Mouse (Mus musculus): ENCODE measurements around the gene Stk19.
"Not testable (repeated sequence)": the region's sequence is repeated elsewhere in the genome, so short reads cannot be mapped to it uniquely, and the experiment has no call there.

Stk19 gene

GRCm38 (mm10) chr17:34840736-34841307 is 4.1 kb upstream of the Stk19 start:
- no peak for DNase-seq (ENCODE audit: low read depth, low spot score)

- DNase-seq (ENCODE audit: low read depth, low spot score) = no peak
Observed at GRCm38 (mm10) chr17:34838785-34839184, 2.0 kb upstream of the Stk19 start.

- no peak for DNase-seq (ENCODE audit: low read depth, low spot score)
Observed at GRCm38 (mm10) chr17:34837464-34838324, 949 bp upstream of the Stk19 start.

DNA sequence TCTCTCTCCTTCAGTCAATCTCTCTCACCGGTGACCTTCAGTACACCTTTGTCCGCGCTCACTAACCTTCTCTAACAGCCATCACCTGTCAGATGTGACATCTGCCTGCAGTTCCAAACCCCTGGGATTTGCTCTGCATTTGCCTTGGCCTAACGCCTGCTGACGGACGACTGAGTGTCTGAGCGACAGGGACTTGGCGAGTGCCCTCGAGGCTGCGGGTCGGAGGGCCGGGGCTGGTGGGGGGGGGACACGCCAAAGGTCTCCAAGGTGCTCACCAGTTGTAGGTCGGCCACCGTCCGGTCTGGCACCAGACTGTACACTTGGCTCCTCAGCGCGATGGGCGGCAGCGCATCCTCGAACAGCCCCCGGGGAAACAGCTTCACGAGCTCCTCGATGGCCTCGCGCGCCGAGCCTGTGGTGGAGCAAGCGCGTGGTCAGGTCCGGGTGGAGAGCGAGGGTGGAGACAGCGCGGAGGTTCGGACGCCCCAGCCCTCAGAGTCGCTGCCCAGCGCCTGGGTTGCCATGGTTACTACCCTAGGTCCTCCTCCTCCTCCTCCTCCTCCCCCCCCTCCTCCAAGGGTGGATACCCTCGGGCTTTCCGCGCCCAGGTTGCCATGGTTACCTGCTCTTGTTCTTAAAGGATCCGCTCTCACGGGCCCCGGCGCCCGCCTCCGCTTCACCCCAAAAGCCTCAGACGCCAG is 440 bp downstream of the Stk19 start:
- no peak for DNase-seq (ENCODE audit: low read depth, low spot score)

GRCm38 (mm10) chr17:34830776-34831175 is 6.0 kb downstream of the Stk19 start:
- not testable (repeated sequence) for DNase-seq (ENCODE audit: low read depth, low spot score)

DNA sequence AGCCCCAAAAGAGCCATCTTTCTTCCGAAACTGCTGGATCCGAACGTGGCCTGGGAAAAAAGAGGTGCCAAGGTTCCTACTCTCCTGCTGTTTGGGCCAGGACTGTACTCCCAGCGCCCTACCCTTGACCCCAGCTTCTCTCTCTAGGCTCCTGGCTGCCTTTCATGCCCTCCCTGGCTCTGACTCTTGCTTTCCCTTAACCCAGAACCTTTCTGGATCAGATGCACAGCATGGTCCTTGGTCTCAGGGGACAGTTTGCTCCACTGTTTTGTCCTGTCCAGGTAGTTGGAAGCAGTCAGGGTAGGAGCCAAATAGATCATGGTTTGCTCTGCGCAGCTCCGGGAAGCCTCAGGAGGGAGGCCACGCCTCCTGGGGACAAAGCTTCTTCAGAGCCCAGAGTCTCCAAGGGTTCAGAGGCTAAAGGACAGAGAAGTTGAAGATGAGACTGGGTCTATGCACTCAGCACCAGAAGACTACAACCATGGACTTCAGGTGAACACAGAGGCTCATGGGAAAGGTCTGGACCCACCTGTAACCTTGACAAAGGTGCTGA is 21.9 kb downstream of the Stk19 start:
- DNase-seq (ENCODE audit: low read depth, low spot score) = no peak

DNA sequence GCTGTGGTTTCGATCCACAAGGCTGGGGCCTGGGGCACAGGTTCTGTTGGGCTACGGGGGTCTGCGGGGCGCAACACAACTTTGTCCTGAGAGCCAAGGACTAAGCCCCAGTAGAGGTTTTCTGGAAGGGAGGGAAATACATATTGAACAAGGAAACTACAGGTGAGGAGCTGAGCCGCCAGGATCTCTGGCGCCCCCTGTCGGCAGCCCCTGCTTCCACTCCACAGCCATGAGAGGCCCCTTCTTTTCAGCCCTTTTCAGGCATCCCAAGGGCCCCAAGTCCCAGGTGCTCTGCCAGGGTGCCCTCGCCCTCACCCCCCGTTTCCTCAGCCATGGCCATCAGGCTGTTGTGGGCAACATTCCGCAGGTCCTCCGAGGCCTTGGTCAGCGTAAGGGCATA is 23.0 kb downstream of the Stk19 start:
- DNase-seq (ENCODE audit: low read depth, low spot score) = peak; percentile 24

GRCm38 (mm10) chr17:34811275-34811674 is 25.5 kb downstream of the Stk19 start:
- no peak for DNase-seq (ENCODE audit: low read depth, low spot score)

DNA sequence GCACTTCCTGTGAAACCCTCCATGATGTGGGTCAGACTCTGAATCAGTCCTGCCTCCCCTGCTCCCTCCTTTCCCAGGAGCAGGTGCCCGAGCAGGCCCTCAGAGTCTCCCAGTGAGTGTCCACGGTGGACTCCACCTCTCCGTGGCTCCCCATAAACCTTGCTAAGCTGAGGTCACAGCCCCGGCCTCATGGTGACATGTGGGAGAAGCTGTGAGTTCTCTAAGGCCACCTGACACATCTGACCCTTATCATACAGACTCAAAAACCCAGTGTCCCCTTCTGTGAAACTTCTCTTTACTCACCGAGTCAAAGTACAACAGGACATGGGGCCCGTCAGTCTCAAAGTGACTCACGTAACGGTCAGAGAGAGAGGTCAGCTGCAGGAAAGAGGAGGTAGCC is 25.9 kb downstream of the Stk19 start:
- not testable (repeated sequence) for DNase-seq (ENCODE audit: low read depth, low spot score)

DNA sequence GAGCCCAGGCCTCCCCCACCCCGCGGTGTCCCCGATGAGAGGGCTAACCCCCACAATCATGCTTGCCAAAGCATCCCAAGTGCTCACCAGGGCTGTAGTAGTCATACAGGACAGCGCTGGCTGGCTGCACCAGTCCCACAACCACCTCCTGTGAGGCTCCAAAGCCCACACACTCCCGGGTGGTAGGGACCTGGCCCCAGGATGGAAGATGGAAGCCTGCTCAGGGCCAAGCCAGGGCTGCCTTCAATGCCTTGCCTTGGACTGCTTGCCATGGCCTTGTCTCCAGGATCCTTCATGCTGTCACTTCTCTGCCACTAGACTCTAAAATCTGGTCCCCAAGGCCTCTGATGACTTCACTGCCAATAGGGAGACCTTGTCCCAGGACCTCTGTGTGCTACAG is 26.3 kb downstream of the Stk19 start:
- DNase-seq (ENCODE audit: low read depth, low spot score) = not testable (repeated sequence)

GRCm38 (mm10) chr17:34808599-34809205 is 28.0 kb downstream of the Stk19 start:
- DNase-seq (ENCODE audit: low read depth, low spot score) = no peak

GRCm38 (mm10) chr17:34807176-34807575 is 29.6 kb downstream of the Stk19 start:
- DNase-seq (ENCODE audit: low read depth, low spot score) = no peak

DNA sequence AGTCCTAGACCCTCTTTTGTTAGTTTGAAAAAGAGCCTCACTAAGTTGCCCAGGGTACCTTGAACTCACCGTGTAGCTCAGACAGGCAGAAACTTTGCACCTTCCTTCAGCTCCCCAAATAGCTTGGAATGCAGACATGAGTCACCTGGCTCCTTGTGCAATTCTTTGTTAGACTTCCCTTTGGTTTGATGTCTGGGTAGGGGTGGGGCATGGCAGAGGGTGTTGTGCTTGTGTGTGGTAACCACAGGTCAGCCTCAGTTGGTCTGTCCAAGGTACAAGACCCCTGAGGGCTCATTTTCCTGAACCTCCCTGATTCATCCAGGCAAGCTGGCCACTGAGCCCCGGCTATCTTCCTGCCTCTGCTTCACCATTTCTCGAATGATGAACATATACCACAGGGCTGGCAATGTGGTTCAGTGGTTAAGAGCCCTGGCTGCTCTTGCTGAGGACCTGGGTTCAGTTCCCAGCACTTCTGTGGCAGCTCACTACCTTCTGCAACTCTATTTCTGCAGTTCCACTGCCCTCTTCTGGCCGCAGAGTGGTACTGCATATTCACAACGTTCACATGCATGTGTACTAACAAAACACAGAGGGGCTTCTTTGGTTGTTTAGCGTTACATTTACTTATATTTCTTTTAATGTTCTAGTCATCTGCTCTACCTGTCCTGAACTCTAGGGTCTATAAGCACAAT is 31.7 kb downstream of the Stk19 start:
- peak; percentile 25 for DNase-seq (ENCODE audit: low read depth, low spot score)

DNA sequence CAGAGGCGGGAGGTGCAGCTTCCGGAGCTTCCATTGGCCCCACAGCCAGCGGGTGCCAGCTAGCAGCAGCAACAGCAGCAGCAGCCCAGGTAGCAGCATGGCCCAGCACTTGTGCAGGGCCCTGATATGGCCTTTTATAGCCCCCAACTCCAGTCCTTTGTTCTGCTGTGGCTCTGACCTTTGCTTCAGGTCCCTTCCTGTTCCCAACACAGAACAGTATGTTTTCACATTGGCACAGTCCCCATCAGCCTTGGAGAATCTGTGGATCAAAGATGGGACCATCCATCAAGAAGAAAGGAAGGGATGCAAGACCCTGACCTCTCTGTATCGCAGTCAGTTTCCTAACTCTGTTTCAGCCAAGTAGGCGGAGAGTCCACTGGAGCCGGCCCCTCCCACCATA is 32.4 kb downstream of the Stk19 start, which contains the start of gene Cyp21a1:
Gene Cyp21a1, minus strand, starts transcription at position 261 of the 400 bp plus-strand sequence.
- not testable (repeated sequence) for DNase-seq (ENCODE audit: low read depth, low spot score)

DNA sequence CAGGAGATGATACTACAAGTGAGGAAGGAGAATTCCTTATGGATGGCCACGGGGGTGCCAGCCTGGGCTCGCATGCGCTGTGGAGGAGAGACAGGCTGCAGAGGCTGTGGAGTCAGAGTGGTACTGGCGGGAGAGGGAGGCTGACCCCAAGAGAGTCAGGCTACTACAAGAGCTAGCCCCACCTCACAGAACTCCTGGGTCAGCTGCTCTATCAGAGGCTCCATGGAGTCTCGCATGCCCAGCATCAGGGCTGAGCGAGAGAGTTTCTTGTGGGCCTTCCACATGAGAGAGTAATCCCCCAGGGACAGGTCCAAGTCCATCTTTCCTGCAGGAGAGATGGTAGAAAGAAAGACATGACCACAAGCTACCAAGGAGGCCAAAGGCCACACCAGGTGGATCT is 33.4 kb downstream of the Stk19 start:
- DNase-seq (ENCODE audit: low read depth, low spot score) = not testable (repeated sequence)

DNA sequence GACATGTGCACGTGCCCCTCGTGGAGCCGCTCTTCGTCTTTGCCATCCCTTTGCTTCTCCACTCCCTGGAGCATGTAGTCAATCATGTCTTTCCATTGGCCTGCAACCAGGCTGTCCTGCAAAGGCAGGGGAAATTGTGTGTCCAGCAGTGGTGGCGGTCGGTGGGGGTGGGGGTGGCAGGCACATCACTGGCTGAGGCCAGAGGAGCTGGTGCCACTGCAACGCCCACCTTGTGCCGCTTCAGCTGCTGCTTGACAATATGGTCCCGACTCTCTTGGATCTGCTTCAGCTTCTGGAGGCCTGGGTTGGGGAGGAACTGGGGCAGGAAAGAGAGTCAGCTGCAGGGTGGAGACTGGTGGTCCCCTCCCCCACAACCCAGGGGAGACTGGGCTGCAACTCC is 34.0 kb downstream of the Stk19 start:
- DNase-seq (ENCODE audit: low read depth, low spot score) = not testable (repeated sequence)

DNA sequence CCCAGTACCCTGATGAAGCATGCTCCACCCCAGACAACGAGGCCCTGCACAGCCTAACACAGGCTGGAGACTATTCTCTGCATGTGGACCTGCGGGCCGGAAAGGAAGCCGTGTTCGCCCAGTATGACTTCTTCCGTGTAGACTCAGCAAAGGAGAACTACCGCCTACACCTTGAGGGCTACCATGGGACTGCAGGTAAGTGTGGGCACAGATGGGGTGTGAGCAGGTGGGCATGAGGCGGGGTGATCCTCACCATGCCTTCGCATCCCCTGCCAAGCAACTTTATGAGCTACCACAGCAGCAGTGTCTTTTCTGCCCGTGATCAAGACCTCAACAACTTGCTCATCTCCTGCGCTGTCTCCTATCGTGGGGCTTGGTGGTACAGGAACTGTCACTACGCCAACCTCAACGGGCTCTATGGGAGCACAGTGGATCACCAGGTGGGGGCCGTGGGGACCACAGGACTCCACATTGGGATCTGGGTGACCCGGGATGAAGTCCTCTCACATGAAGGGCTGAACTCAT is 35.9 kb downstream of the Stk19 start:
- DNase-seq (ENCODE audit: low read depth, low spot score) = not testable (repeated sequence)

DNA sequence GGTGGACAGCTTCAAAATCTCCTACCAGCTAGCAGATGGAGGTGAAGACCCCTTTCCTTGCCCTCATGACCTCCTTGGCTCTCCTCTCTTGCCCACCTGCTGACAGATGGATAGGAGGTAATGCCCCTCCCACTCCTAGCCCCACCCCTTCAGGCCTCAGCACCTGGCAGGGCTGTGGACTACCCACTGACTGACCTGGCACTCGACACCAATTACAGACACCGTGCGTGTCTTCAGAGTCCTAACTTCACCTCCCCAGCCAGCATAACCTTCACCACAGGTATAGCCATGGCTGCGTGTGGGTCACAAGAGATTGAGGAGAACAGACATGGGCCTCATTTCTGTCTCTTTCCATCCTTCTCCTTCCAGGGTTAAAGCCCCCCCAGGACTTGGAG is 37.2 kb downstream of the Stk19 start:
- no peak for DNase-seq (ENCODE audit: low read depth, low spot score)

GRCm38 (mm10) chr17:34798866-34799530 is 37.7 kb downstream of the Stk19 start:
- no peak for DNase-seq (ENCODE audit: low read depth, low spot score)

DNA sequence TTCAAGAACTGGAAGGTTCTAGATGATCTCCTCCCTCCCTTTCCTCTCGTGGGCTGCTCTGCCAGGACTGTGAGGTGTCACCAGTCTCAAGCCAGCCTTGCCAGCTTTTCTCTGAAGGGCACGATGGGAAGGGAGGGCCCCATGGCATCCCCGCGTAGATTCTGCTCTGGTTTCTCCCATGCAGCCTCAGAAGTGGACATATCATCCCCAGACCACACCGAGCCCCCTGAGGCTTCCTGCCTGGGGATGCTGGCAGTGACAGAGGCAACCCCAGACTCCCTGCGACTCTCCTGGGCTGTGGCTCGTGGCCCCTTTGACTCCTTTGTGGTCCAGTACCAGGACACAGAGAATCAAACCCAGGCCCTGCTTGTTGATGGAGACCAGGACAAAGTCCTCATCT is 38.7 kb downstream of the Stk19 start:
- DNase-seq (ENCODE audit: low read depth, low spot score) = not testable (repeated sequence)

Data from 3T3-L1 (cell line).